Mouse (Mus musculus): ENCODE measurements around the gene Gja3.
A peak's percentile ranks its signal among the peaks of the same experiment; 100 is the strongest.
"Not testable (repeated sequence)": the region's sequence is repeated elsewhere in the genome, so short reads cannot be mapped to it uniquely, and the experiment has no call there.

Gja3 gene

DNA sequence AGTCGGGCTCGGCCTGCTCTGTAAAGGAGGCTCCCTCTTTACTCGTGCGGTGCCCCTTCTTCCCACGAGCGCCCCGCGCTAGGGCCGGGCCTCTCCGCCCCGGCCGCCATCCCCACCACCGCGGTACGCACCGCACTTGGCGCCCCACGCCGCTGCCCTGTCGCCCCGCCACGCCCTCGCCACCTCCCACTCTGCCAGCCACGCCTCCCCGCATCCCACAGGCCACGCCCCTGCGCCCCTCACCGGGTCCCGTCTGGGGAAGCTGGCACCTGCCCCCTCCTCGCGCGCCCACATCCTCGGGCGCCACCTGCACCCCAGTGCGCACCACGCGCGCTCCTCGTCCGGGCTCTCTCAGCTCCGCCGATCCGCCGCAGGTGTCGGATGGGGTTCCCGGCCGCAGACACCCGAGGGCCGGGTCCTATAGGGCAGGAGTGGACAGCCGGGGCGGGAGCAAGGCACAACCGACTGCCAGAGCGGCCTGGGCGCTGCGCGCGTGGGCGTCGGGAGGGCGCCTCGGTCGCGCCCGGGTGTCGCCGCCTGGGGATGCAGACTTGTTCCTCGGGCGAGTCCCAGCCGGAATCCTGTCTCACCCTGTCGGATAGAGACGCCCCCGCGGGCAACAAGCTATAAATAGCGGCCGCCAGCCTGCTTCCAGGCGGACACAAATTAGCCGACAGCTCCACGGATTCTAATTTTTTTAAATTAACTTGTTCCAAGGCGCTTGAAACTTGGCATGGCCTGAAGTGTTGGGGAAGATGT, at the start of gene Gja3:
Gene Gja3, minus strand, starts transcription at position 538 of the 759 bp plus-strand sequence.
- no peak for DNase-seq (ENCODE audit: low read depth, low spot score)

DNA sequence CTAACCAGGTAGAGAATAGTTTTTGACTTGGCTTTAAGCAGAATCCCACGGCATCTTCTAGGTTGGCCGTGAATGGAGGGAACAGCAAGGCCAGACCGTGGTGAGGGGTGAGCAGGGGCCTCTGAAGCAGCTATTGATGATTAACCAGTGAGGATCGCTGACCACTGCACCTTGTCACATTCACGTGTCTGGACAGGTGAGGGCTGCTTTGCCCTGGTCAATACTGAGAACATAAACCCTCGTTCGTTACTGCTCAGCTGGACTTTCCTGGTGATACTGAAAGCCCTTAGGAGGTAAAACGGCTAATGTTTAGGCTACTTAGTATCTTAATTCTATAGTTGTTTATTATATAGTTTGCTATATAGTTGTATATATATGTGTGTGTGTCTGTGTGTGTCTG, 49.2 kb upstream of the Gja3 start:
- DNase-seq (ENCODE audit: low read depth, low spot score) = no peak

DNA sequence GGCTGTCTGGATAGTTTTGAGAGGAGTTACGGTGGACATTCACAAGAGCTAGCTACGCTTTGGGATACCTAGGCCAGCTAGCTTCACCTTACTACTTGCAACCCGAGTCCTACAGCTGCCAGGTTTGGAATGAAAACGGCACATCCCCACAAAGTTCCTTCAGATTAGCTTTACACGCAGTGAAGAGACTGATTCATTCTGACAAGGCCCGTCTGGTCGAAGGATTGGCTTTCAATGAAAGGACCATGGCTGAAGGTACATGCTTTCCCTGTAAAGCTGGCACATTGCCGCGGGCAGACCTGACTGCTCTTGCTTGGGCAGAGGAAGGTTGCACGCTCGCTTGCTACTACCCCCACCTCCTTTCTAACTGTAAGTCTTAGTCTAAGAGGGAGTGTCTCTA, 47.8 kb upstream of the Gja3 start:
- DNase-seq (ENCODE audit: low read depth, low spot score) = no peak

DNA sequence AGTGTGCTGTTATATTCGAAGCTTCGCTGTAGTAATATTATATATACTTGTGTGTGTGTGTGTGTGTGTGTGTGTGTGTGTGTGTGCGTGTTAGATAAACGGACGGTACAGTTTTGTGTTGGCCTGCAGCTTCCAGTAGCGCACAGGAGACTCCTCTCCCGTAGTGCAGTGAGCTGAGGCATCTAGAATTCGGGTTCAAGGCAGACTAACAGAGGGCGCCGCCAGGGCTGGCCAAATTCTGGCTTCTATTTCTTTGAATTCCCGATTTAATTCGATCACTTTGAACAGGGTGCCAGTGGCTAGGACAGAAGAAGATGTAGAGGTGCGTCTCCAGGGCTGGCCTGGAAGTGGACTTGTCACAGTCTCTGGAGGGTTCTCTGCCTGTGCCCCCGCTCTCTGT, 47.2 kb upstream of the Gja3 start:
- no peak for DNase-seq (ENCODE audit: low read depth, low spot score)

DNA sequence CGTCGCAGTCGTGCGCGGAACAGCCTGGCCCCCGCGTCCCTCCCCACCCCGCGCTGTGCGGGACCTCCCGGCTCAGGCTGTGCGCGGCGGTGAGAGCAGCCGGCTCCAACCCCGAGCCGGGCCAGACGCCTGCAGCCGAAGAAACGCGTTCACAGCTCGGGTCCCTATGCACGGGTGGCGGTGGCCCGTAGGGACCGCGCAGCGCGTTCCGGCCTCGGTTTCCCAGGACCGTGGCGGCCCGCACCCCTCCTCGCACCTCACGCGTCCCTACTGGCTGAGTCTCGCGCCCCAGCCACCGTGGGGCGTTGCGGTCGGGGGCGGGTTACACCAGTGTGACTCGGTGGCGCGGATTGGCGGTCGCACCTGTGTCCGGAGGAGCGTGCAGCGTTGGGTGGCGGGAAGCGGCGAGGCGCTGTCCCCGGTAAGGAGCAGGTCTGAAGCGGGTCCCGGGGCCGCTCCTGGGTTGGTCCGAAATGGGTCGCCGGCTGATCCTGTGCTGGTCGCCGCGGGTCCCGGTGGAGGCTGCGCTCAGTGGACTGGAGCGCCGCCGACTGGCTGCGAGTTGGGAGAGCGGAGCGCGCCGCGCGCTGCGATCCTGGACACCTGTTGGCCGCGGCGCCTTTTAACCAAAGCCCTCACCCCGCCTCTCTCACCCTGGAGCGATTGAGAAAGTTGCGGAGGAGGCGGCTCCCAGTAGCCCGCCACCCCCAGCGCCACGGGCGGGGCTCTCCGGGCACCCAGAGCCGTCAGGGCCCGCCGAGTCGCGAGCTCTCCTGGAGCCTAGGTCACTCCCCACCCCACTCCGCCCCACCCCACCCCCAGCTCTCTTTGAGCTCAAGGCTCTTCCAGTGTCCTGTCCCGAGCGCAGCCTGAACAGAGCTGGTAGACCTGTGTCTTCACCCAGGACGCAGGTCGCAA, 46.5 kb upstream of the Gja3 start, which contains the start of gene Gjb2:
Gene Gjb2, minus strand, starts transcription at position 597 of the 918 bp plus-strand sequence.
- DNase-seq (ENCODE audit: low read depth, low spot score) = no peak

DNA sequence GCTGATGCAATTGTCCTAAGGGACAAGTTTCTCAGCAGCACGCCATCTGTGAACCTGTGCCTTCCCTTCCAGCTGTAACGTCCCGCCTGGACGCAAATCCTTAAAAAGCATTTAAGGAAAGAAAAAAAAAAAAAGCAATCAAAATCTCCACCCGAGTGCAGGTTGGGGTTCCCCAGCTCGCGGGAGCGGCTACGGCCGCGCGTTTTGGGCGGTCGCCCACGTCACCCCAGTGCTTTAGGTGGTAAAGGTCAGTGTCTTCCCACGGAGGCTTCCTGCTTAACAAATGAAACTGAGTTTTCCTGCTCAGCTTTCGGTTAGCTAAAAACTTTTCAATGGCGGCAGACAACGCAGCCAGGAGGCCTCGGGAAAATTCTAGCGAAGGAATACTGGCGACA, 45.8 kb upstream of the Gja3 start:
- no peak for DNase-seq (ENCODE audit: low read depth, low spot score)

DNA sequence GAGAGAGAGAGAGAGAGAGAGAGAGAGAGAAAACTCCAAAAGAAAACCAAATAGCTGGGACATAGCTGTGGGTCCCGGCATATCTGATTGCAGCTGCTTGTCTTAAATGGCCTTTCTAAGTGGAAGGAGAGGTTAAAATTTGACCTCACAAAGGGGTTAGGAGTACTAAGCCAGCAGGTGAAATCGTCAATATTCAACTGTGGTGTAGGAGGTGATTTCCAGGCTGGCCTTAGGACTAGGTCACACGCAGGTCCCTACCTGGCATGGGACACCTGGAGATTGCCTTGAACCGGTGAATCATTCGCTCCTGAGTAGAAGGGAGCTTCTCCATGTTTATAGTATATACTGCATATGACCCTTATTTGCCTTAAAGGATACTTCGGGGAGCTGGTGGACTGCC, 45.2 kb upstream of the Gja3 start:
- no peak for DNase-seq (ENCODE audit: low read depth, low spot score)

DNA sequence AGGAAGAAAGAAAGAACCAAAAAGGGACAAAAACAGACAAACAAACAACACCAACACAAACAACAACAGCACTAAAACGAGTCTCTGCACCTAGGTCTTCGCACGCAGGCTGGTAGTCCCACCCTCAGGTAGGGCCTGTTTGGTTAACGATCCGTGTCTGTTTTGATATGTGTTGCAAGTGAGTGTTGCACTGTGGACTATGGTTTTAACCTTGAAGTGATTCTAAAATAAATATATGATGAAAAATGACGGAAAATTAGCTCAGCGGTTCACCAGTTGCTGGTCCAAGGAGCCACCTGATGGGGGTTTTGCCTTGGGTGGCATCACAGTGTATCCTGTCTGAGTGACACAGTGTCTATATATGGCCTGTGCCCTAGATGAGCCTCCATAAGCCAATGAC, 43.7 kb upstream of the Gja3 start:
- no peak for DNase-seq (ENCODE audit: low read depth, low spot score)

DNA sequence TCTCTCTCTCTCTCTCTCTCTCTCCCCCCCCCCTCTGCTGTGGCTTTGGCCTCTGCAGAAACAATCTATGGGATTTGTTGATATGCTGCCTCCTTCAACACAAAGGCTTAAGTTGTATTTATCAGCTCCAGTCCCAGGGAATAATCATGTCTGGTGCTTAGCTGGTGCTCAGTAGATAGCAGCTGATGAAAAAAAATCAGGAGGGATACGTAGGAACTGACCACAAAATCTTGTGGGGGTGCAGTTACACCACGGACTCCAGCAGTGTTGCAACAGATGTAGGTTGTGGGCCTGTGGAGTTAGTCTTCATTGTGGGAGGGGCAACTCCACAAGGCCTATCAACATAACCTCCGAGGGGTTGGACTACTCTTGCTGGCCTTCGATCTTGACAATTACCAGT, 38.0 kb upstream of the Gja3 start:
- no peak for DNase-seq (ENCODE audit: low read depth, low spot score)

DNA sequence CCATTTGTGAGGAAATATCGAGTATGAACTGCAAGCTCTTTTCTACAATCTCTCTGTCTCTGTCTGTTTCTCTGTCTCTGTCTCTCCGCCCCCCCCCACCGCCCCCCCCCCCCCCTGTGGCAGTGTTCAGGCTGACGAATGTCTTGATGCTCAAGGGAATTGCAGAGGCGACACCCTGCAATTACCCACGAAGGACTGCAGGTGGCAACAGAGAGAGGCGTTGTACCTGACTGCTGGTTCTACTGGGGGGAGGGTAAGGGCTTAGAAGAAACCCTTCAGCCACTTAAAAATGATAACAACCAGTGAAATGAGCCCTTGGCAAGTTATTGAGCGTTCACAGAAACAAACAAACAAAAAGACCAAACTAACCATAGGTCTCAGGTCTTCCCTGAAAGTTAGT, 35.1 kb upstream of the Gja3 start:
- DNase-seq (ENCODE audit: low read depth, low spot score) = no peak

DNA sequence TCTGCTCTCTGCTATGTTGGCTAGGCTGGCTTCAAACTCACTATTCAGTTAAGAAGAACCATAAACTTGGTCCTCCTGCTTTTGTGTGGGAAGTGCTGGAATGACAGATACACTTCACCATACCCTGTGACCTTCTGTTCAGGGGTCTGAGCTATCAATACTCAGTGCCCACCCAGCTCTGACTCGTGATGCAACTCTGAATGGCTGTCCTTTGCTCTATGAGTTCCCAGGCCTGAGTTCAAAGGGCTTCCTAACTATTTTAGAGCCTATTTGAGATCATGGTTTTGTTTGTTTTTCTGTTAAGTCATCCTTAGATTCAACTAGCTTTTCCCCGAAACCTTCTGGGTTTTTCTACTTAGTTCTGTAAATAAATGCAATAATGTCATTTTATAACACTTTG, 32.1 kb upstream of the Gja3 start:
- no peak for DNase-seq (ENCODE audit: low read depth, low spot score)

DNA sequence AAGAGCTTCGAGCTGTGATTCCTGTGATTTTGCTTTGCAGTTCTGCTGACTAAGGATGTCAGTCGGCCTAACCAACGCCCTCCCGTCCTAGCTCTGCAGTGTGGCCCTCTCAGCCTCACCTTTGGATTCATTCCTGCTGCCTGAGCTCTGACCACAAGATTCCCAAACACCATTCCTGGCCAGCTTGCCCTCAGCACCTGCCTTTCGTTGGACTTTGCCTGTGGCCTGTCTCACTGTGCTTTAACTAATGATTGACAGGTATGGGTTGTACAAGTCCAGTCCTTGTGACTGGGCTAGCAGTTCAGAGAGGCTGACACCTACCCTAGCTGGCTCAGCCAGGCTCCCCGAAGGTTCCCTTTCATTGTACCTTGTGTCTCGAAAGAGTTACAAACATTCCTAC, 31.2 kb upstream of the Gja3 start:
- no peak for DNase-seq (ENCODE audit: low read depth, low spot score)

DNA sequence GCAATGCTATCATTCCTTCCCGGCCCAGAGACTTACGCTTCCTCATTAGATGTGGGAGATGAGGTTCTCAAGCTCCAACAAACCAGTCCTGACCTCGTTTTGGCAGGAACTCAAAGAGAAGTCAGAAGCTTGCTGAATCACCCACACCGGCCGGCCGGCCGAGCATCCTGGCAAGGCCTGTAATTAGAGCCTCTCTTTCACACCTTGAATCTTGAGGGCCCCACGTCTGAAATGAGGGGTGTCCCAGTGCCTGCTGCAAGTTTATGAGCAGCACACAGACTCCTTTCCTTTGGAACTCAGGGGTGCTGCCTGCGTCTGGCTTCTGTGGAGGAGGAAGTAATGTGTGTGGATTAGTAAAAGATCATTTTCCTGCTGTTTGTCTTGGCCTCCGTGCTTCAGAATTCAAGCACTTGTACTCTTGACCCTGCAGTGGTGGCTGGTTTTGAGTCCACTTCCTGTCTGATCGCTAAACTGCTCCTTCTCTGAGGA, 26.3 kb upstream of the Gja3 start:
- no peak for DNase-seq (ENCODE audit: low read depth, low spot score)

DNA sequence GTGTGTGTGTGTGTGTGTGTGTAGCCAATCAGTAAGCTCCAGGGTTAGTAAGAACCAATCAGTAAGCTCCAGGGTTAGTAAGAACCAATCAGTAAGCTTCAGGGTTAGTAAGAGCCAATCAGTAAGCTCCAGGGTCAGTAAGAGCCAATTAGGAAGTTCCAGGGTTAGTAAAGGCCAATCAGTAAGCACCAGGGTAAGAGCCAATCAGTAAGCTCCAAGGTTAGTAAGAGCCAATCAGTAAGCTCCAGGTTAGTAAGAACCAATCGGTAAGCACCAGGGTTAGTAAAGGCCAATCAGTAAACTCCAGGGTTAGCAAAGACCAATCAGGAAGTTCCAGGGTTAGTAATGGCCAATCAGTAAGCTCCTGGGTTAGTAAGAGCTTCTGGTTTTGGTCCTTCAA, 25.0 kb upstream of the Gja3 start:
- DNase-seq (ENCODE audit: low read depth, low spot score) = no peak

DNA sequence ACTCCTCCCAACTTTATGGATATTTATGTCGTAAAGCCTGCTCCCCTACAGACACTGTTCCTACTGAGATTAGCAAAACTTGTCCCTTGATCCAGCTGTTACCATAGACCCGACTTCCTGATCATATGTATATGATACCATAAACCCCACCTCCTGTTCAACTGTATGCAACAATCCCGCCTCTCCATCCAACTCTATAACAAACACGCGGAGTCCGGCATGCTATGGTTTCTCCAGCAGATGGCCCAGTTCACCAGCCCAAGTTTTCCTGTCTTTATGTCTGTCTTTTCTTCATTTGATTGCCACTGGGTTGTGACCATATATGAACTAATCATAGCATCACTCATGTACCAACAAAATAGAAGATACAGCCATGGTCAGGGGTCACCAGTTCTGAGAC, 17.6 kb upstream of the Gja3 start:
- DNase-seq (ENCODE audit: low read depth, low spot score) = no peak

DNA sequence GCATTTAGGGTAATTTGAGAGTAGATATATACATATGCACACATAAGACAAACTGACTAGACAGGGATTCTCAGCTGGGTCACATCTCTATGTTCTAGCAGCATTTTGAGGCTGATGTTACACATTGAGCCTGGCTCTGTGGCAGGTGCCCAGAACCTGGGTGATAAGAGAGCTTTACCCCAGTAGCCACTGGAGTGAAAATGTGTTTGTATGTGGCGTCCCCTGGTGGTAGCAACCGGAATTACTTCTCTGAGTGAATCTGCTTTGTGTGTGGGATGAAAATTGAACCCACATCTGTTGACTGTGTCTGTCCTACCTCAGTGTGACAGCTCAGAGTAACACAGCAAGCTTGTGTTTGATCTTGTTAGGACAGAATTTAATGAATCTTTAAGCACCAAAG, 12.0 kb upstream of the Gja3 start:
- DNase-seq (ENCODE audit: low read depth, low spot score) = not testable (repeated sequence)

DNA sequence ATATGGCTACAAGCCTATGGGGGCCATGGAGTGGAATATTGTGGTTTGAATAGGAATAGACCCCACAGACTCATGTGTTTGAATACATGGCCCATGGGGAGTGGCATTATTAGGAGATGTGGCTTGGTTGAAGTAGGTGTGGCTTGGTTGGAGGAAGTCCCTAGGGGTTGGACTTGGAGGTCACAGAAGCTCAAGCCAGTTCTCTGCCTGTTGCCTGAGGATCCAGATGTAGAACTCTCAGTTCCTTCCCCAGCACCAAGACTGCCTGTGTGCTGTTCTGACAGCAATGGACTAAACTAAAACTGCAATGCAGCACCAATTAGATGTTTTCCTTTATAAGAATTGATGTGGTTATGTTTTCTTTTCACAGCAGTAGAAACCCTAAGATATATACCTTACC, 8.2 kb upstream of the Gja3 start:
- DNase-seq (ENCODE audit: low read depth, low spot score) = no peak

DNA sequence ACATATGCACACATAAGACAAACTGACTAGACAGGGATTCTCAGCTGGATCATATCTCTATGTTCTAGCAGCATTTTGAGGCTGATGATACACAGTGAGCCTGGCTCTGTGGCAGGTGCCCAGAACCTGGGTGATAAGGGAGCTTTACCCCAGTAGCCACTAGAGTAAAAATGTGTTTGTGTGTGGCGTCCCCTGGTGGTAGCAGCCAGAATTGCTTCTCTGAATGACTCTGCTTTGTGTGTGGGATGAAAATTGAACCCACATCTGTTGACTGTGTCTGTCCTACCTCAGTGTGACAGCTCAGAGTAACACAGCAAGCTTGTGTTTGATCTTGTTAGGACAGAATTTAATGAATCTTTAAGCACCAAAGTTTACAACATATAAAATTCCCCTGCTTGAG, 2.2 kb upstream of the Gja3 start:
- DNase-seq (ENCODE audit: low read depth, low spot score) = peak; percentile 57

DNA sequence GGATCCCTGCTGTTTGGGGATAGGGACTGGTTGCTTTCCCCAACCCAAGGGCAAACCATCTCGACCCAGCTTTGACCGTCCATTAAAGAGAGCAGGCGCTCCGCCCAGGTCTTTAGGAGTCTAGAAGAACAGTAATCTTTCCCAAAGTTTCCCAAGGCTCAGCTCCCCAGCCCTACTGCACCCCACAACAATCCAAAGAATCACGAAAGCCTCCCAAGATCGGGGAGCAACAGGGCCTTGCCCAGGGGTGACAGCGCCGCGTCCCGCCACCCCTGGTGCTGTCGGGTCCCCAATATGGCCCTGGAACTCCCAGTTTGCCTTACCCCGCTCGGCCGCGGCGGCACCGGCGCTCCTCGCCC, 717 bp downstream of the Gja3 start:
- DNase-seq (ENCODE audit: low read depth, low spot score) = no peak

DNA sequence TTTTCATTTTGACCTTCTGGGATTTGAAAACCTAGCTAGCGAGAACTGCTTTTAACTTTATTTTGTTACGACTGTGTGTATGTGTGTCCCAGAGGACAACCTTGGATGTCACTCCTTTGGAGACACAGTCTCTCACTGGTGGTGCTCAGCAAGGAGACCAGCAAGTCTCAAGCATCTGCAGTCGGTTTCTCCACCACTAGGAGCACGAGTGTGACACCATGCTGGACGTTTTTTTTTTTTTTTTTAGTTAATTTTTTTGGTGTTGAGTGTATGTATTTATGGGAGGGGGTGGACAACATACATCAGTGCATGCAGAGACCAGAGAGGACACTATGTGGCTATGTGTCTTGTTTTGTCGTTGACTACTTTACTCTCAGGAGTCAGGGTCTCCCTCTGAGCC, 5.2 kb downstream of the Gja3 start:
- DNase-seq (ENCODE audit: low read depth, low spot score) = no peak

DNA sequence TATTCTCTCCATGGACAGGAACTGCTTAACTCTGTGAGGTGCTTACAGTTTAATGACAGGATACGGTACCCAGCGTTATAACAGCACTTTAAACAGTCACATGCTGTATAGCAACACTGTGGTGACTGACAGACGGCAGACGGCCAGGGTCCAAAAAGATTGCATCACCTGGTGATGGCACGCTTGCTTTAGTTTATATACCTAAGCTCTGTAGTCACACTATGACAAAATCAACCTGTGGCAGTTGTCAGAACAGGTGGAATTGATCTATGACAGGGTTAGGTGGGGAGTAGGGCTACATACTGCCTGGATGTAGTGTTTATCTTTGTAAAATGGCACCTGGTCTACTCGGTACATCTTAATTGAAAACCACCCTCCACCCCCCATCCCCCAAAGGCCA, 14.0 kb downstream of the Gja3 start:
- no peak for DNase-seq (ENCODE audit: low read depth, low spot score)

DNA sequence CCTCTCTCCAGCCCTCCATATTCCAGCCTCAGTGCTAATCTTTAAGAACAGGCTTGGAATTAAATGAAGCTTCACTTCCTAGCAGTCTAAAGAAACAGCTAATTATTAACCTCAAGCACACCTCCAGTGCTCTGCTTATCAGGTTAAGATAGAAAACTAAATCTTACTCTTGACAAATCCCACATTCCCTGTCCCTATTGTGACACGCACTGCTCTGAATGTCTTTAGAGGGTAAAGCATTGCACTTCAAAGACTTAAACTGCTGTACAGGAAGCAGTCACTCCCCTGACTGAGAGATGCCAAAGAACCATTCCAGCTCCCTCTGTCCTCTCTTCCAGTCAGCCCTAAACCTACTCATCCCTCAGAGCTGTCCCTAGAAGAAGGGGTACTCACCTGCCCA, 16.5 kb downstream of the Gja3 start:
- DNase-seq (ENCODE audit: low read depth, low spot score) = no peak

DNA sequence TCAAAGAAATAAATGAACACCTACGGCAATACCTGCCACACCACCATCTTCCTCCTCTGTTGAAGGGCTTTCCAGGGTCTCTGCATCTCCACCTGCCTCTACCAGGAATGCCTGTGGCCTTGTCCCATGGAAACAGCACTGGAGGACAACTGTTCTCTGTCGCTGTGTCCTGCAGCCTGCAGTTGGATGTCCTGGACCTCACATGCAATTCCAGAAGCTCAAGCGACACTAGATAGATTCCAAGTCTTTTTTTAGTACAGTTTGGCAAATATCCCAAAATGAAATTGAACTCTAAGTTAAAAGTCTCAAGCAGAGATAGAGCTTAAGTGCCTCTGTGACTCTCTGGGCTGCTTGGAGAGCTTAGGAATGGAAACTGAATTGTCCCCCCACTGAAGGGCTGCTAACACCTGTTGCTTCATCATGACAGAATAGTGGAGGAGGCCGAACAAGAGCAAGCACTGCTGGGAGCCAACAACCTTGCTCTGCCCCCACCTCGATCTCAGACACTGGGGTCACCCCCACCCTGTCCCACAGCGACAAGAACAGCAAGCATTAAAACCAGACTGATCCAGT, 22.9 kb downstream of the Gja3 start:
- DNase-seq (ENCODE audit: low read depth, low spot score) = no peak

All from embryo, embryonic 11.5 days (tissue).